Mouse (Mus musculus): ENCODE data around the gene Sumo1.
A peak's percentile ranks its signal among the peaks of the same experiment; 100 is the strongest.

Gene Sumo1

DNA sequence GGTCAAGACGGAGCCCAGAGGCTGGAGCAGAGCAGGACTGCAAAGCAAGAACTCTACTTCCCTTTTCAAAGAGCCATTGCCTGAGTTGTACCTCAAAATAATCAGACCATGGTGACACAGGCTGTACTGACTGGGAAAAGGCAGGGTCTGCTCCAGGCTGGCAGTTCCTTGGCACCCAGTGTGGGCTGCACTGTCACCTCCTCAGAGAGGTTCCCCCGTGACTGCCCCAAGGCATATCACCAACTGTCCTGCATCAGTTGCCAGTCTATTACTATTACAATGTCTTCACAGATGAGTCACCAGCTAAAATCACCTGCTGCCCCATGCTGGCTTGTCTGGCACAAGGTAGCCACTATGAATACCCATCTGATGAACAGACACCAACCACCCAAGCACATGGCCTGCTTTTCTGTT, 77.0 kb downstream of the Sumo1 start:
- DNase-seq (ENCODE audit: low read depth, low spot score), result no peak

GRCm38 (mm10) chr1:59592876-59593275, 77.8 kb downstream of the Sumo1 start:
- no peak for DNase-seq (ENCODE audit: low read depth, low spot score)

- DNase-seq (ENCODE audit: low read depth, low spot score), result no peak
Observed at GRCm38 (mm10) chr1:59592359-59592758, 78.3 kb downstream of the Sumo1 start.

GRCm38 (mm10) chr1:59589271-59589670, 81.4 kb downstream of the Sumo1 start:
- no peak for DNase-seq (ENCODE audit: low read depth, low spot score)

- peak; percentile 59 for DNase-seq (ENCODE audit: low read depth, low spot score)
Observed at GRCm38 (mm10) chr1:59584656-59585410, 85.8 kb downstream of the Sumo1 start.

- no peak for DNase-seq (ENCODE audit: low read depth, low spot score)
Observed at GRCm38 (mm10) chr1:59580880-59581279, 89.8 kb downstream of the Sumo1 start.

- DNase-seq (ENCODE audit: low read depth, low spot score), result no peak
Observed at GRCm38 (mm10) chr1:59580131-59580751, 90.4 kb downstream of the Sumo1 start.

GRCm38 (mm10) chr1:59579327-59579726, 91.3 kb downstream of the Sumo1 start:
- no peak for DNase-seq (ENCODE audit: low read depth, low spot score)

DNA sequence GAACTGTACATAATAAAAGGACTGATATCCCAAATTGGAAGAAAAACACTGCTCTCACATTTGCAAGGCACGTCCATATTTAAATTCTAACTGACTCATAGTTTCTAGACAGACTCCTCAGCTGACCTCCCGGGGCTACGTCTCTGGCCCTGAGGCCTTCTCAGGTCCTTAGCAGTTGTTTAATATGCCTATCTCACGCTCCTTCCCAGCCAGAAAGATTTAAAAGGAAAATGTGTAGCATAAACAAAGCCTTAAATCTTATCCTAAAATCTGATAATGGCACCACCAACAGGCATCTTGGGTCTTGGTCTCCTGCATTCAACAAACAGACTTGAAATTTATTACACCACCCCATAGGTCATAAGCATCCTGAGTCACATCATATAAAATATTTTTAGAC, 91.9 kb downstream of the Sumo1 start:
- DNase-seq (ENCODE audit: low read depth, low spot score), result no peak

GRCm38 (mm10) chr1:59574262-59575187, 96.1 kb downstream of the Sumo1 start:
- no peak for DNase-seq (ENCODE audit: low read depth, low spot score)

DNA sequence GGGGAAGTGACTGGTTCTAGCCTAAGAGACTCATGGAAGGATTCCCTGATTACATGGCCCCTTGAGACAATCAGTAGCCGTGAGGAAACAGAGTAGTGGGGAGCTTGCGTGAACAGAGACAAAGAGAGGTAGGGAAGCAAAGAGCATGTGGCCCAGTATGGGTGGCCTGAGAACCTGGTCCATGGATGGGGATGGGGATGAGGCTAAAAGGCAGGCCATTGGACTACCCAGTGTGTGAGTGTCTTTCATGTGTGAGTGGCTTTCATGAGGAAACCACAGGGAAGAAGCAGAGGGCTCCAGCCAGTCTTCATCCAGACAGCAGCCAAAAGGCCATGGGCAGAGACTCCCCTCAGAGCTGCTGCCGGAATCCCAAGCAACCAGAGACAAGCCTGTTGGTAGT, 96.8 kb downstream of the Sumo1 start:
- DNase-seq (ENCODE audit: low read depth, low spot score), result no peak

- DNase-seq (ENCODE audit: low read depth, low spot score), result no peak
Observed at GRCm38 (mm10) chr1:59571502-59571901, 99.1 kb downstream of the Sumo1 start.

GRCm38 (mm10) chr1:59570767-59571166, 99.9 kb downstream of the Sumo1 start:
- no peak for DNase-seq (ENCODE audit: low read depth, low spot score)

DNA sequence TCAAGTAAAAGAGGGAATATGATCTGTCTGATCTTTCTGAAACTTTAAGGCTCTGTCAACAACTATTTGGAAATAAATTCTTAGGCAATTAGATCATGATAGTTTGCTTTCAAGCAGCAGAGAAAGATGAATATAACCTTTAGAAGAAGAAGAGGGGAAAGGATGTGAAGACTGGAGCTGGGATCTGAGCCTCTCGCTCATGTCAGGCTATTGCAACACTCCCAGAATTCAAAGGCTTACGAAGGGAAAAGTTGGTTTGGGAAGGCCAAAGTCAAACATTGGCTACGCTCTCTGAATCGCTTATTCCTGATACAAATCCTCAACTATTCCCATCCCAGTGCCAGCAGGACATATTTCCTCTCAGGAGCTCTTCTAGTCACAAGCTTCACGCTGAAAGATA, 101.3 kb downstream of the Sumo1 start:
- no peak for DNase-seq (ENCODE audit: low read depth, low spot score)

DNA sequence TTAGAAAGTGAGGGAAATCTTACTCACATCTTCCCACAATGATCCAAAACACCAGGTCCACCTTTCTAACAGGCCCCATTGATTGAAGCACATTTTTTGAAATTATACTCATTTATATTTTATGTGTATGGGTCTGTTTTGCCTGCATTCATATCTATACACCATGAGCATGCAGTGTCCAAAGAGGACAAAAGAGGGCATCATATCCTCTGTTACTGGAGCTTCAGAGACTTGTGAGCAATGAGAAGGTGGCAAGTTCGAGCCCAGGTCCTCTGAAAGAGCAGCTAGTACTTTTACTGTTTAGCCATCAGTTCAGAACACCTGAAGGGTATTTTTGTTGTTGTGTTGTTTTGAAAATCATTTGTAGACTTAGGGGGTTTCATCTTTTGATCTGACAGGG, 102.4 kb downstream of the Sumo1 start:
- no peak for DNase-seq (ENCODE audit: low read depth, low spot score)

DNA sequence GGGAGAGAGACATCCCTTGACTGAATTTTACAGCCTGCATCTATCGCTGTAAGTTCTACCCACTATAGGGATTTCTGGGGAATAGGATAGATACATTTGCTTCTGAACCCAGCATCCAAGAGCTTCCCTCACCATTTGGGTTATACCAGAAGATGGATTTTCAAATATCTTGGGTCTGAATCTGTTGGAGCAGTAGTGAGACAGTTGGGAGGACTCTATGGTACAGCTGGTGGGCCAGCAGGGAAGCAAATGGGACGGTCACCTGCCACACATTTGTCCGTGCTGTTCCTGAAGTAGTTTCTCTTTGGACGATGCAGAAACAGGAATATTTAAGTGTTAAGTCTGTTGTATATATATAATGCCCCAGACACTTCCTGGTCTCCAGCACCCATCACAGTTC, 103.1 kb downstream of the Sumo1 start:
- DNase-seq (ENCODE audit: low read depth, low spot score), result no peak

- no peak for DNase-seq (ENCODE audit: low read depth, low spot score)
Observed at GRCm38 (mm10) chr1:59566926-59567325, 103.7 kb downstream of the Sumo1 start.

DNA sequence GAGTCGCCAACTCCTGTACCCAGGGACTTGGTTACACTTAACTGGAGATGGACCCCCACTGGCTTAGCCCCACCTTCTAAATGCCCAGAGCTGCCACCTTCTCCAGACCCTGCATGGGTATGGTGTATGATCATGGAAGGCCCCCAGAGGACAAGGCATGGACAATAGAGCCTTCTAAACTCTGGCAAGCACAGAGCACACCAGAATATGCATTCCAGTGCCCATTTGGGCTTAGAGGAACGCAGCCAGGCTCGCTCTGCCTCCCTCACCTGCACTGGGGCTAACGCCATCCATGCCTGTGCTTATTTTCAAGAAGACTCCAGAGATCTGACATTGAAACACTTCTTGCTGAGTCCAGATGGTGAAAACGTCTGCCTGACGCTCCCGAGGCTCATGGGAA, 104.4 kb downstream of the Sumo1 start:
- no peak for DNase-seq (ENCODE audit: low read depth, low spot score)

DNA sequence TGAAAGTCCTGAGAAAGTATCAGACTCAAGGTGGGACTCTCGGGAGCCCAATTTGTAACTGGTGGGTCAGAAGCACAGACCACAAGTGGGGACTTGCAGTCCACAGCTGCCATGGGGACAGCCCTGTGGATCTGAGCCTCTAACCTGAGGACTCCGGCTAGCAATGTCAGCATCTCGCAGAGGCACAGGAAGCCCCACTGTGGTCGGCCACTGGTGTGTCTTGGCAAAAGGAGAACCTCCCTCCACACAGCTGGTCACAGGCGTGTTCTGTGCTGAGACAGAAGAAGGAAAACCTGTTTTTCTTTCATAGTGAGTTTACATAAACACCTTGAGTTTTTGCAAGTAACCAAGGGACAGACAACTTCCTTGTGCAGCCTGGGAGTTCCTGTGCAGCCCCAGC, 104.8 kb downstream of the Sumo1 start:
- DNase-seq (ENCODE audit: low read depth, low spot score), result no peak

DNA sequence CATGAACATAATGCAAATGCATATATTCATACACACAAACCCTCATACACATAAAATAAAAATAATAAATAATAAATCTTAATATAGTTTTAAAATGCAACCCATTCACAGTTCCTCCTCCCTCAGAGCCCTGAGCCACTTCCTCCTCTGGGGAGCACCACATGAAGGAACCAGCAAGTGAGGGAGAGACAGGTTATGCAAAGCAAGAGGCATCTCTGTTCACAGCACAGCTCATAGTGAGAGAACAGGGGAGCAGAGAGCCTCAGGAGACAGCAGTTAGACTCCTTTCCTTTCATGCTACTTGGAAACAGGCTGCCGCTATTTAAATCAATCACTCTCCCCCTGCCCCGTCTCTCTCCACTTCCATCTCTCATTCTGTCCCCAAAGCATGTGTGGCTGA, 107.1 kb downstream of the Sumo1 start:
- DNase-seq (ENCODE audit: low read depth, low spot score), result no peak

- no peak for DNase-seq (ENCODE audit: low read depth, low spot score)
Observed at GRCm38 (mm10) chr1:59553708-59554107, 116.9 kb downstream of the Sumo1 start.

- DNase-seq (ENCODE audit: low read depth, low spot score), result no peak
Observed at GRCm38 (mm10) chr1:59550996-59551395, 119.6 kb downstream of the Sumo1 start.
